Mouse (Mus musculus) hindbrain, postnatal 0 days (tissue): Measurements from ENCODE around the gene Col4a2. TPM values are rescaled to one million over a fixed set of nuclear protein-coding genes. Genes with fewer than 3 reads are reported as not detected.

Experiments used
- ATAC-seq: fragments of 200-750 bp; cut with Nextera tagmentation; 2 replicates; pipeline ENCODE4 v1.8.0; 2017; ENCODE audit warnings: mild to moderate bottlenecking, moderate TSS enrichment, moderate library complexity
- DNase-seq: peaks from one replicate; pipeline ENCODE4 v3.0.0-alpha.2; 2015; ENCODE audit warnings: low spot score
- H3K27ac ChIP-seq: fragments of 300-500 bp; sonication (generic); 2 replicates; pipeline ENCODE4 v1.5.1; 2014; ENCODE audit warnings: mild to moderate bottlenecking
- H3K27me3 ChIP-seq: fragments of 300-500 bp; sonication (generic); 2 replicates; pipeline ENCODE4 v1.6.1; 2014; ENCODE audit warnings: low read length, mixed read lengths; ENCODE audit not compliant: insufficient read depth
- H3K36me3 ChIP-seq: fragments of 300-500 bp; sonication (generic); 2 replicates; pipeline ENCODE4 v1.6.1; 2014; ENCODE audit warnings: low read length, mixed read lengths; ENCODE audit not compliant: insufficient read depth
- H3K4me1 ChIP-seq: fragments of 300-500 bp; sonication (generic); 2 replicates; pipeline ENCODE4 v1.6.1; 2014; ENCODE audit warnings: antibody characterized with exemption, low read length, mixed read lengths; ENCODE audit not compliant: insufficient read depth
- H3K4me2 ChIP-seq: fragments of 300-500 bp; sonication (generic); 2 replicates; pipeline ENCODE4 v1.6.1; 2014; ENCODE audit warnings: low read depth, mild to moderate bottlenecking, low read length, moderate library complexity, mixed read lengths
- H3K4me3 ChIP-seq: fragments of 300-500 bp; sonication (generic); 2 replicates; pipeline ENCODE4 v1.5.1; 2014; ENCODE audit warnings: low read length
- H3K9ac ChIP-seq: fragments of 300-500 bp; sonication (generic); replicated peaks from 2 replicates; pipeline ENCODE4 v1.6.1; 2014; ENCODE audit warnings: mild to moderate bottlenecking, low read length, moderate library complexity, mixed read lengths
- H3K9me3 ChIP-seq: fragments of 300-500 bp; sonication (generic); 2 replicates; pipeline ENCODE4 v1.6.1; 2016; ENCODE audit warnings: low read length, mixed read lengths
- CTCF ChIP-seq: IDR thresholded peaks from 2 replicates; pipeline ENCODE4 v1.5.1; 2016; ENCODE audit warnings: antibody characterized with exemption, control low read depth, low read depth
- WGBS: fragments of 180-500 bp; shearing (Covaris S2); extraction: QIAGEN DNeasy Blood & Tissue Kit; methylation state at CpG from one replicate; pipeline ENCODE4 v1.1.7; 2014; 5-methylcytosine and 5-hydroxymethylcytosine counted together
- polyA plus RNA-seq: library from polyadenylated mRNA; unstranded; fragments of >200 nt; fragmentation: Nextera tagmentation; extraction: Ambion mirVana; gene quantifications from 2 replicates; pipeline ENCODE4 v1.2.1, GENCODE M21; 2015
- total RNA-seq: library from RNA; depleted of rRNA; stranded (reverse); fragments of >200 nt; gene quantifications from 2 replicates; pipeline ENCODE4 v1.2.3, GENCODE M21; 2014

Gene Col4a2
- total and polyA plus RNA-seq, 2 experiments from 2014 or later: 27.8 to 76.6 TPM

DNA sequence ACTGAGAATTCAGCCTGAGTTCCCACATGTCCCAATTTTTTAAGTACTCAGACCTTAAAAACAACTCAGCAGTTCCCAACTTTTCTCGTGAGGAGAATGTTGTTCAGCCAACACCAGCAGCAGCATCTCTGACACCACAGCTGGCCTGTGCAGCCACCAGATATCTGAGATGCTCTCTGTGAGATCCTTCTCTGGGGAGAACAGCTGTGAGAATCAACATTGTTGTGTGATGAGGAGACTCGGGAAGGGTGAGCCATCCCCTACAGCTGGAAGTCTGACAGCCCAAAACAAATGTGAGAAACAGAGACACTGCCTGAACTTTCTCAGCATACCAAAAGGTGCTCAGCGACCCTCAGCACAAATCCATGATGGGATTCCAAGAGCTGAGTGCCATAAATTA is 20.0 kb upstream of the Col4a2 start:
- peaks cover 3% of the 10 kb centered on the region; the same call in 1 of the 2 replicates for H3K4me1 ChIP-seq
- H3K36me3 ChIP-seq: no peaks in the 10 kb centered on the region
- DNase-seq: no peak
- H3K9me3 ChIP-seq: no peaks in the 10 kb centered on the region
- H3K27ac ChIP-seq: no peak overlapping the region
- no peak overlapping the region for H3K4me3 ChIP-seq
- TF ChIP-seq CTCF: no peak
- H3K4me2 ChIP-seq: no peak overlapping the region
- H3K9ac ChIP-seq: no peak overlapping the region
- no peaks in the 10 kb centered on the region for H3K27me3 ChIP-seq
- no peak for ATAC-seq
- 60% methylated on average over 3 of the region's 3 CpGs for WGBS

- Histone ChIP-seq H3K9me3 (no peaks in the 10 kb centered on the region), H3K4me2 (no peak overlapping the region), H3K4me1 (0 out of 2 replicates have a peak, but pooled peaks cover 4% of the 10 kb centered on the region), H3K4me3 (no peak overlapping the region), H3K27me3 (no peaks in the 10 kb centered on the region), H3K36me3 (no peaks in the 10 kb centered on the region), H3K9ac (no peak overlapping the region), H3K27ac (no peak overlapping the region)
- WGBS: 79% methylated on average over 10 of the region's 10 CpGs
- DNase-seq (no peak), ATAC-seq (no peak)
- TF ChIP-seq CTCF: no peak
These were observed 16.2 kb upstream of the Col4a2 start for GRCm38 (mm10) chr8:11296282-11296943.

GRCm38 (mm10) chr8:11297141-11297838 is 15.3 kb upstream of the Col4a2 start:
- Histone ChIP-seq H3K27me3 (no peaks in the 10 kb centered on the region), H3K36me3 (no peaks in the 10 kb centered on the region), H3K9me3 (no peaks in the 10 kb centered on the region), H3K27ac (no peak overlapping the region), H3K4me1 (0 out of 2 replicates have a peak, but pooled peaks cover 4% of the 10 kb centered on the region), H3K4me2 (no peak overlapping the region), H3K9ac (no peak overlapping the region), H3K4me3 (no peak overlapping the region)
- TF ChIP-seq CTCF: no peak
- DNase-seq: no peak
- WGBS: 81% methylated on average over 8 of the region's 8 CpGs
- ATAC-seq: no peak

DNA sequence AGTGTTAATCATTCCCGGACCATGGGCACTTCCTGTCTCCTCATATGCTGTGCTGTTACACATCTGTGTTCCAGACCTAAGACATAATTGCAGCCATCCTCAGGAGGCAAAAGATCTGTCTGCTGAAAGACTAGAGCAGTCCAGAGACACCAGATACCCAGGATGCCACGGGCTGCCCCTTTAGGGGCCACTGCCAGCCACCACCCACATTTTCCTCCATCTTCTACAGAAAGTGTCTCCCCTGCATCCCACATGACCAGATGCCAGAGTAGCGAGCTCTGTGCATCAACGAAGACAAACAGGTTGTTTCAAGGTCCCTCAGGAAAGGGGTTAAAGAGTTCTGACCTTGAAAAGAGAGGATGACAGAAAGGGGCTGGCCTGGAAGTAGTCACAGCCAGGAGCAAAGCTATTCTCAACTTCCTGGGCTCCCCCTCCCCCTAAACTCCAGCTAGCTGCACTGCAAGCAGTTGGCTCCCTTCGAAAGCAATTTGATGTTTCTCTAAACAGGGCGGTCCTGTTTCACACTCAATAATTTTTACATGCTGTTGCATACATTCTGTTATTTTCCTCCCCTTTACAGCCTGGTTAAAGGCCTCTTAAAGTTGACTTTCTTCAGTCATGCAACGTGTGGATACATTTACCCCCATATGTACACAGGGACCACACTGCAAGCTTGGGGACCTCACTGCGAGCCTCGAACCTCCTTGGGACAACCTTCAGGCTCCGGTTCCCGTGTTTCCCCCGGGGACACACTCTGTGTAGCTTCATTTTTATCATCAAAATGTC is 13.9 kb upstream of the Col4a2 start:
- WGBS: 76% methylated on average over 12 of the region's 12 CpGs
- DNase-seq: no peak
- Histone ChIP-seq H3K27ac (no peak overlapping the region), H3K4me1 (0 out of 2 replicates have a peak, but pooled peaks cover 4% of the 10 kb centered on the region), H3K9ac (no peak overlapping the region), H3K27me3 (no peaks in the 10 kb centered on the region), H3K9me3 (no peaks in the 10 kb centered on the region), H3K4me3 (no peak overlapping the region), H3K4me2 (no peak overlapping the region), H3K36me3 (no peaks in the 10 kb centered on the region)
- no peak for TF ChIP-seq CTCF
- no peak for ATAC-seq

GRCm38 (mm10) chr8:11299317-11299602 is 13.3 kb upstream of the Col4a2 start:
- TF ChIP-seq CTCF: no peak
- H3K4me1 ChIP-seq: 0 out of 2 replicates have a peak, but pooled peaks cover 4% of the 10 kb centered on the region
- H3K9me3 ChIP-seq: no peaks in the 10 kb centered on the region
- H3K27ac ChIP-seq: no peak overlapping the region
- H3K27me3 ChIP-seq: no peaks in the 10 kb centered on the region
- no peak for ATAC-seq
- DNase-seq: no peak
- H3K9ac ChIP-seq: no peak overlapping the region
- H3K4me3 ChIP-seq: no peak overlapping the region
- no peaks in the 10 kb centered on the region for H3K36me3 ChIP-seq
- 74% methylated on average over 3 of the region's 3 CpGs for WGBS
- no peak overlapping the region for H3K4me2 ChIP-seq

GRCm38 (mm10) chr8:11300436-11300835 is 12.2 kb upstream of the Col4a2 start:
- Histone ChIP-seq H3K36me3 (no peaks in the 10 kb centered on the region), H3K27ac (no peak overlapping the region), H3K9me3 (no peaks in the 10 kb centered on the region), H3K4me2 (no peak overlapping the region), H3K27me3 (no peaks in the 10 kb centered on the region), H3K4me1 (0 out of 2 replicates have a peak, but pooled peaks cover 4% of the 10 kb centered on the region), H3K4me3 (no peak overlapping the region), H3K9ac (no peak overlapping the region)
- no peak for DNase-seq
- TF ChIP-seq CTCF: no peak
- 68% methylated on average over 8 of the region's 8 CpGs for WGBS
- ATAC-seq: 0 out of 2 replicates have a peak, but pooled peaks have one; percentile 43
